Mouse (Mus musculus): ENCODE results near the gene Lyg1. TPM values are rescaled to one million over a fixed set of nuclear protein-coding genes. Genes with fewer than 3 reads are reported as not detected.
"Not testable (repeated sequence)": the region's sequence is repeated elsewhere in the genome, so short reads cannot be mapped to it uniquely, and the experiment has no call there.

Gene Lyg1
- polyA plus RNA-seq, 1 experiment from 2014 or later: not detected

DNA sequence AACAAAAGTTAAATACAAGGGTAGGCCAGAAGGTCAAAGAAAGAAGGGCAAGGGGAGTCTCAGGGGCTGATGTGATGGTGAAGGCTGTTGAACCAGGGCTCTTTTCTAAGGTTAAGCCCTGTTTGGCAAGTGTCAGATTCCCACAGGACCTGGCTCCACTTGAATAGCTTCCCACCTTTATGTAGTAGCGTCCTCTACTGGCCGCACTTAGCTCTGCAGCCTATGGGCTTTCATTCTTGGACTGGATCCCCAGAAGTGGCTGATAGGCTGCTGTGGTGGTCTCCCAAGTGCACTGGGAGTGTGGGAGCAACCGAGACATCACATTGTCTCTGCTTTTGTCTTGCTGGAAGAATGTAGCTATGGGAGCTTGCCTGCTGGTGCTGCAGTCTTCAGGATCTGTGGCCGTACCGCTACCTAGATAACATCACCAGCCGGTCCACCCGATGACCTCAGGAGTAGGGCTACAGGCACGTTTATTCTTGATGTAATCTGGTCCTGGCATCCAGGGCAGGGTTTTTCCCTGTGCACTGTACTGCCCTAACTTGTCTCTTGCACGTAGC is 28.3 kb upstream of the Lyg1 start:
- Histone ChIP-seq H3K36me3 (peaks cover 52% of the 10 kb centered on the region), H3K4me1 (no peaks in the 10 kb centered on the region), H3K9ac (no peak overlapping the region), H3K27me3 (no peaks in the 10 kb centered on the region), H3K9me3 (no peaks in the 10 kb centered on the region), H3K4me3 (no peak overlapping the region), H3K4me2 (replicated peaks) (no peak overlapping the region), H3K27ac (no peak overlapping the region)
- no peak for ATAC-seq (ENCODE audit: insufficient number of reproducible peaks, insufficient read depth, low FRiP score, low TSS enrichment)
- 82% methylated on average over 9 of the region's 9 CpGs for WGBS

DNA sequence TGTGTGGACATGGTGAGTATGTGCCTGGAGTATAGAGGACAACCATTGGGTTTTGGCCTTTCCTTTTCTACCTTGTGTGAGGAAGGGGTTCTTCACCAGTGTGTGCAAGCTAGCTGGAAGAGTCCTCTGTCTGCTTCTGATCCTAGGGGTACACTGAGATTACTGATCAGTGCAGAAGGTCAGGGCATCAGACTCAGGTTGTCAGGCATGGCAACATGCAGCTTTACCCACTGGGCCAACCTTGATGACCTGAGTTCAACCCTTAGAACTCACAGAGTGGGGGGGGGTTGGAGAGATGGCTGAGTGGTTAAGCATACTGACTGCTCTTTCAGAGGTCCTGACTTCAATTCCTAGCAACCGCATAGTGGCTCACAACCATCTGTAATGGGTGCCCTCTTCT is 26.8 kb upstream of the Lyg1 start:
- Histone ChIP-seq H3K36me3 (peaks cover 38% of the 10 kb centered on the region), H3K4me3 (no peak overlapping the region), H3K9me3 (no peaks in the 10 kb centered on the region), H3K9ac (no peak overlapping the region), H3K4me2 (replicated peaks) (no peak overlapping the region), H3K4me1 (no peaks in the 10 kb centered on the region), H3K27ac (no peak overlapping the region), H3K27me3 (no peaks in the 10 kb centered on the region)
- 96% methylated on average over 1 of the region's 1 CpGs for WGBS
- ATAC-seq (ENCODE audit: insufficient number of reproducible peaks, insufficient read depth, low FRiP score, low TSS enrichment): no peak

DNA sequence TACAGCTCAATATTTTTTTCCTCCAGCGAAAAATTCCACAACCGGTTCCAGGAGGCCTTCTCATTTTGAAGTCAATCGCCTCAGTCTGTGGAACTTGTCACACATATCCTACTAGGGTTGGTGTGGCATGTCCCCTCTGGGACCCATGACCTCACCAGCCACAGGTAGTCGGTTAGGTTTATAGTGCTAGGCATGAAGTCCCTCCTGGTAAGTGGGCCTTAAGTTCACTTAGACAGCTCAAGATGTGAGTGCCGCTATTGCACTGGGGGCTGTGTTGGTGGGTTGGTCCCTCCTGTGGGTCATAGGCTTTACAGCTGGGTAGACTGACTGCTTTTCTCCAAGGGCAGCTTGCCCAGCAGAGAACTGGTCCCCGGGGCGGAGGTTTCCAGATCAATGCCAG is 19.7 kb upstream of the Lyg1 start:
- no peaks in the 10 kb centered on the region for H3K9me3 ChIP-seq
- H3K36me3 ChIP-seq: no peaks in the 10 kb centered on the region
- no peaks in the 10 kb centered on the region for H3K27me3 ChIP-seq
- H3K9ac ChIP-seq: no peak overlapping the region
- WGBS: 87% methylated on average over 7 of the region's 7 CpGs
- no peak overlapping the region for H3K4me3 ChIP-seq
- H3K4me2 ChIP-seq (replicated peaks): no peak overlapping the region
- no peak overlapping the region for H3K27ac ChIP-seq
- no peak for ATAC-seq (ENCODE audit: insufficient number of reproducible peaks, insufficient read depth, low FRiP score, low TSS enrichment)
- no peaks in the 10 kb centered on the region for H3K4me1 ChIP-seq

DNA sequence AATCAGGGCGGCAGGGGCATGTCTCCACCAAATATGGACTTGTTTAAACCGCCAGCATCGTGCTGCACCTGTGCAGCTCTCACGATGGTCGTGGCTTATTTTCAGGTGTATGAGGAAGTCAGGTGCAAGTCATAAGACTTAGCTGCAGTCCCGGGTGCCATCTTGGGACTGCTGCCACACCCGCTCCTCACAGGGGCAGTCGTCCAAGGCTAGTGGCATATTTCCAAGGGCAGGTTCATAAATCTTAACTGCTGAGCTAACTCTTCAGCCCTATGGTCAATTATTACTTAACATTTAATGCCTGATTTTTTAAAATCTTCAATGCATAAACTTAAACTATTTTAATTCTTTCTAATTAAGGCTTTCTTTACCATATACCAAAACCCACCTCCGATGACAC is 19.1 kb upstream of the Lyg1 start:
- not testable (repeated sequence) for H3K4me1 ChIP-seq; ATAC-seq (ENCODE audit: insufficient number of reproducible peaks, insufficient read depth, low FRiP score, low TSS enrichment); H3K27me3 ChIP-seq; H3K36me3 ChIP-seq; H3K9me3 ChIP-seq; H3K4me3 ChIP-seq; H3K4me2 ChIP-seq (replicated peaks); H3K9ac ChIP-seq; H3K27ac ChIP-seq
- 75% methylated on average over 9 of the region's 9 CpGs for WGBS

DNA sequence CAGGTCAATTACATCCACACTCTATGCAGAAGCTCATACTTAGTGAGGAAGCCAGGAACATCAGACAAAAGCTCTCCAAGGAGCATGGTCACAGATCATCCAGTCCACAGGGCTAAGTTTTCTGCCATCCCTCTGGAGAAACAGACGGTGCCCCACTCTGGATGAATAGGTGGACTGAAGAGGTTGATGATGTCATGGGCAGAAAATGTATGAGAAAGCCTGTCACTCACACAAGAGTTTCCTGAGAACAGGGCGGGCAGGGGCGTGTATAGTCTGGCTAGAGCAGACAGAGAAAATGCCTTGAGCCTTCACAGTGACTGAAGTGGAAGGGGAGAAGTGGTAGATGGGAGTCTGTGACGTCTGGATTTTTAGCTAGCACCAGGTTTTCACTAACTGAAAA is 14.0 kb upstream of the Lyg1 start:
- Histone ChIP-seq H3K9me3 (no peaks in the 10 kb centered on the region), H3K4me2 (replicated peaks) (no peak overlapping the region), H3K4me1 (no peaks in the 10 kb centered on the region), H3K27me3 (no peaks in the 10 kb centered on the region), H3K9ac (no peak overlapping the region), H3K36me3 (no peaks in the 10 kb centered on the region), H3K4me3 (no peak overlapping the region), H3K27ac (no peak overlapping the region)
- ATAC-seq (ENCODE audit: insufficient number of reproducible peaks, insufficient read depth, low FRiP score, low TSS enrichment): no peak
- 56% methylated on average over 4 of the region's 4 CpGs for WGBS

DNA sequence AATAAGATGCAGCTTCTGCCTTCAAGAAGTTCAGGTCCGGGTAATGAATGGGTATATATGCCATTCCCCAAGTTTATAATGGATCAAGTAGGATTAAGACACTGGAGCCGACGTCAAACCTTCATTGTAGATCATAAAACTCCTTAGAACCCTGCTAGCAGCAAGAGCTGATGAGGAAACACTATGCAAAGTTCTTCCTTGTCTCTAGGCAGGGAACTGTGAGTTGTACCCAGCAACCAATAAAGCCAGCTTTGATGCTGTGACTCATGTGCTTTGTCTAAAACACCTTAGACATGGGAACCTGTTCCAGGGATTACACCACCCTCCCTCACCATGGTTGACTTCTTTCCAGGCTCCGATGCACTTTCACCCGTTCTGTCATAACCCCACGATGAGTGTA is 11.2 kb upstream of the Lyg1 start:
- WGBS: 86% methylated on average over 6 of the region's 6 CpGs
- no peak for ATAC-seq (ENCODE audit: insufficient number of reproducible peaks, insufficient read depth, low FRiP score, low TSS enrichment)

DNA sequence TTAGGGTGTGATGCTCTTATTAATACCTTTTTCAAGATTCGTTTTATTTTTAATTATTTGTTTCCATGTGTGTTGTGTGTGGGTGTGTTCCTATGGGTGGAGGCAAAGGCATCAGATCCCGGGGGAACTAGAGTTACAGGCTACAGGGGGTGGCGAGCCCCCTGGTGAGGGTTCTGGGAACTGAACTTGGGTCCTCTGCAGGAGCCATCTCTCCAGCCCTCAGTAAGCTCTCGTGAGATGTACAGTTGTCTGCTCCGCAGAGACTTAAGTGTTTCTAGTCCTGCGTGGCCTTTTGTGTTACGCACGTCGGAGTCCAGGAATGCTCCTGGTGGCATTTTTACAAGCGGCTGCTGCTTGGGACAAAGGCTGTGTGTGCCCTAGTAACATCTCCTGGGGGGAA is 8.0 kb upstream of the Lyg1 start:
- ATAC-seq (ENCODE audit: insufficient number of reproducible peaks, insufficient read depth, low FRiP score, low TSS enrichment): no peak
- H3K4me2 ChIP-seq (replicated peaks): no peak overlapping the region
- WGBS: 62% methylated on average over 10 of the region's 10 CpGs
- H3K27ac ChIP-seq: no peak overlapping the region
- no peaks in the 10 kb centered on the region for H3K27me3 ChIP-seq
- no peaks in the 10 kb centered on the region for H3K36me3 ChIP-seq
- H3K4me3 ChIP-seq: no peak overlapping the region
- H3K9me3 ChIP-seq: no peaks in the 10 kb centered on the region
- no peak overlapping the region for H3K9ac ChIP-seq
- no peaks in the 10 kb centered on the region for H3K4me1 ChIP-seq

More for the DNA sequence above, 11.2 kb upstream of the Lyg1 start:
- Histone ChIP-seq H3K27ac (no peak overlapping the region), H3K4me1 (no peaks in the 10 kb centered on the region), H3K9ac (no peak overlapping the region), H3K4me3 (no peak overlapping the region), H3K9me3 (no peaks in the 10 kb centered on the region), H3K36me3 (no peaks in the 10 kb centered on the region), H3K4me2 (replicated peaks) (no peak overlapping the region), H3K27me3 (no peaks in the 10 kb centered on the region)

DNA sequence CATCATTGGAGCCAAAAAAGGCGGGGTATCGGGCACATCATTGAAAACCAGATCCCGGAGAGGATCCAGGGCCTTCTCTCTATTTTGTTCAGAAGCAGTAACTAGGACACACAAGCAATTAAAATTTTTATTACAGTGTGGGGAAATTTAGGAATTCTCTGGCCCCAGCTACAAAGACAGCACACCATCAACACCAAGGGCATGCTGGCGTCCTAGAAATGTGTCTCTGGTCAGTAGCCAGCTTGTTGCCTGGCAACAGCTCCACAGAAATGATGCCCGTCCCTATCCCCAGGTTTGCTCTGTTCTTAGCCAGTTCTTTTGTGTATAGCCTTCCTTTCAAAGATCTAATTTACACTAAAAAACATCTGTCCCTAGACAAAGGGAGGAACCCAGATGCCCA is 1.9 kb upstream of the Lyg1 start:
- Histone ChIP-seq H3K4me3 (no peak overlapping the region), H3K9me3 (no peaks in the 10 kb centered on the region), H3K4me1 (no peaks in the 10 kb centered on the region), H3K4me2 (replicated peaks) (no peak overlapping the region), H3K9ac (no peak overlapping the region), H3K27me3 (no peaks in the 10 kb centered on the region), H3K27ac (no peak overlapping the region), H3K36me3 (no peaks in the 10 kb centered on the region)
- 76% methylated on average over 5 of the region's 5 CpGs for WGBS
- ATAC-seq (ENCODE audit: insufficient number of reproducible peaks, insufficient read depth, low FRiP score, low TSS enrichment): no peak

DNA sequence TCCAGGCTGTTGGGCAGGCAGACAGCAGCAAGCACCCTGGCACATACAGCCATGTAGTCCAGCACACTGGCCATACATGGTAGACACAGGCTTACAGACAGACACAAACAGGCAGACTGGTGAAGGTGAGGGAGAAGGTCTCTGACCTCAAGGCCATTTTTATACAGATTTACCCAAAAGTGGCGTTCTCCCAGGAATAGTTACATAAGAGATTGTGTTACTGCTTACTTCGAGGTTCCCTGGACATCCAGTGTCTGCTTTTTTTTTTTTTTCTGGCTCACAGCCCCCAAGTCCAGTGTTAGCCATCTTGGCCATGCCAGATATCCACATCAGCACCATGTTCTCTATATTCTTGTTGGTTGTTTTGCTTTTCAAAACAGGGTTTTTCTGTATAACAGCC is 957 bp upstream of the Lyg1 start:
- Histone ChIP-seq H3K27ac (no peak overlapping the region), H3K4me3 (no peak overlapping the region), H3K4me2 (replicated peaks) (no peak overlapping the region), H3K4me1 (no peaks in the 10 kb centered on the region), H3K36me3 (no peaks in the 10 kb centered on the region), H3K9ac (no peak overlapping the region), H3K9me3 (no peaks in the 10 kb centered on the region), H3K27me3 (no peaks in the 10 kb centered on the region)
- ATAC-seq (ENCODE audit: insufficient number of reproducible peaks, insufficient read depth, low FRiP score, low TSS enrichment): no peak
- WGBS: 73% methylated on average over 2 of the region's 2 CpGs

DNA sequence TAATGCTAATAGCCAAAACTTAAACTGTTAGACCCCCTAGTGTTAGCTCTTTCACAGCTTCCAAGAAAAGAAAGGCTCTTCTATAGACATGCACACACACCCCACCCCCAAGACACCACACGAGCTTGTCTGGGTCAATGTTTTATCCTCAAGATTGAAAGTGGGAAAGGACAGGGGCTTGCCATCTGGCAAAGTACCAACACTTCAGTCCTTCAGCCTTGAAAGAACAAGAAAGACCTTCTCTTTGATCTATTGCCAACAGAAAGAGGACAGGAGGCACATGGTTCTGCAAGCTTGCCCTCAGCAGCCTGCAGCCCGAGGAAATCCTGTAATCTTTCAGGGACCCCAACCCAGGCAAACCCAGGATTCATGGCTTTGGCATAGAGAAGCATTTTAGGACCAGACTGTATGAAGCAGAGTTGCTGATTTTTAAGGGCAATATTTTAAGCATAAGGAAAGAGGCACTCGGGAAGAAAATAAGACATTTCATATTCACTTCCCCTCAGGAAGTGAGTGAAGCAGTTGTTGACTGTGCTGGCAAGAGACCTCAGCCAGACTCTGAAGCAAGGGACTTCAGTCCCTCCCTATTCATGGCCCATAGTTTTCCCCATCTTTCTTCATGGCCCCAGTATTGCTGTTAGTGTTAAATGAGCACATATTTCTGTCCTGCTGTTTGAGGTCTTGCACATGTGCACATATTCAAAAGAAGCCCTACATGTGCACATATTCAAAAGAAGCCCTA is 698 bp downstream of the Lyg1 start:
- Histone ChIP-seq H3K9me3 (no peaks in the 10 kb centered on the region), H3K27me3 (no peaks in the 10 kb centered on the region), H3K36me3 (no peaks in the 10 kb centered on the region), H3K27ac (no peak overlapping the region), H3K4me1 (no peaks in the 10 kb centered on the region), H3K9ac (no peak overlapping the region), H3K4me2 (replicated peaks) (no peak overlapping the region), H3K4me3 (no peak overlapping the region)
- no peak for ATAC-seq (ENCODE audit: insufficient number of reproducible peaks, insufficient read depth, low FRiP score, low TSS enrichment)
- 44% methylated on average over 3 of the region's 3 CpGs for WGBS

DNA sequence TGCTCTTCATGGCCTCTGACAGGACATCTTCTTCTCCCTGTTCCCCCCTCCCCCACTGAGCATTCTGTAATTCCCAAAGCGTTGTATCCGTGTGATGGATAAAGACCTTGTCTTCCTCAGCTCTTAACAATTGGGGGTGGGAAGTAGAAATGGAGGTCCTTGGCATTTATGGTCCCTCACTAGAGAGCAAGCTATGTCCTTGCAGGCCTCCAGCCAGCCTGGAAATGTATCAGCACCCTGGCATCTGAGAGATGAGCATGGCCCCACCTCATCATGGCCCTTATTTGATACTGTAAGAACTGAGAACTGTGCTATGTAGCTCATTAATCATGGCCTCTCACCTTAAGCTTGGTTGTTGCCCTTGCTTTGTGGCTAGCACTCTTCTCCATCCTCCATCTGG is 2.3 kb downstream of the Lyg1 start:
- 79% methylated on average over 2 of the region's 2 CpGs for WGBS

DNA sequence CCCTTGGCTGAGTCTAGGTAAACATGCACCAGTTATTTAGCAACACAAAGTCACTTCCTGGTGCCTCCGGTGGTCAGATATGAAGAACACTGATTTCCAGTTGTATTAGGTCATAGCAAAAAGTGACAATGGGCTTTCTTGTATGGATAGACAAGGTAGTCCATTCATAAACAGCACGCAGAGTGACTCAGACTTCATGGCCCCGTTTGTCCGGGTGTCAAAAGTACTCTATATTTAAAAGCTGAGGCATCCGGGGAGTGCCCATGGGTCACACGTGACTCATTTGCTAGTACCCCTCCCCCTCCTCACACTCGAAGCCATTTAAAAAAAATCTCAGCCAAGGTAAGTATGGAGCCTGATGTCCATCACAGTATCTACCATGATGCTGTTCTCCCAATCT is 2.8 kb downstream of the Lyg1 start:
- Histone ChIP-seq H3K27ac (no peak overlapping the region), H3K36me3 (no peaks in the 10 kb centered on the region), H3K9me3 (no peaks in the 10 kb centered on the region), H3K4me1 (no peaks in the 10 kb centered on the region), H3K27me3 (no peaks in the 10 kb centered on the region), H3K4me2 (replicated peaks) (no peak overlapping the region), H3K9ac (no peak overlapping the region), H3K4me3 (no peak overlapping the region)
- ATAC-seq (ENCODE audit: insufficient number of reproducible peaks, insufficient read depth, low FRiP score, low TSS enrichment): no peak
- 86% methylated on average over 7 of the region's 7 CpGs for WGBS

More for the DNA sequence above, 2.3 kb downstream of the Lyg1 start:
- no peak overlapping the region for H3K4me3 ChIP-seq
- no peaks in the 10 kb centered on the region for H3K4me1 ChIP-seq
- no peak overlapping the region for H3K4me2 ChIP-seq (replicated peaks)
- no peaks in the 10 kb centered on the region for H3K9me3 ChIP-seq
- no peak overlapping the region for H3K27ac ChIP-seq
- H3K9ac ChIP-seq: no peak overlapping the region
- H3K27me3 ChIP-seq: no peaks in the 10 kb centered on the region
- ATAC-seq (ENCODE audit: insufficient number of reproducible peaks, insufficient read depth, low FRiP score, low TSS enrichment): no peak
- H3K36me3 ChIP-seq: no peaks in the 10 kb centered on the region

Measured in embryonic facial prominence, embryonic 12.5 days (tissue).